Mouse (Mus musculus) ES-Bruce4 (cell line): ENCODE measurements around the gene Lrrc36. TPM values are rescaled to one million over a fixed set of nuclear protein-coding genes. Genes with fewer than 3 reads are reported as not detected.

Experiments
- H3K27ac ChIP-seq: 2 replicates; pipeline ENCODE4 v1.5.1; 2012; ENCODE audit warnings: low read length, inconsistent platforms; ENCODE audit not compliant: insufficient read depth
- H3K27me3 ChIP-seq: 2 replicates; pipeline ENCODE4 v1.6.1; 2012; ENCODE audit warnings: mild to moderate bottlenecking, low read length, inconsistent platforms; ENCODE audit not compliant: control insufficient read depth, poor library complexity, insufficient read depth, severe bottlenecking
- H3K36me3 ChIP-seq: 2 replicates; pipeline ENCODE4 v1.6.1; 2012; ENCODE audit warnings: inconsistent platforms, mild to moderate bottlenecking, low read length, moderate library complexity; ENCODE audit not compliant: control insufficient read depth, poor library complexity, insufficient read depth, severe bottlenecking
- H3K4me1 ChIP-seq: one replicate; pipeline ENCODE4 v1.8.1; 2011; ENCODE audit warnings: low read length; ENCODE audit not compliant: control insufficient read depth, insufficient read depth
- H3K4me3 ChIP-seq: 2 replicates; pipeline ENCODE4 v1.5.1; 2011; ENCODE audit warnings: low read depth, mild to moderate bottlenecking, low read length
- H3K9ac ChIP-seq: 2 replicates; pipeline ENCODE4 v1.6.1; 2012; ENCODE audit warnings: low read depth, mild to moderate bottlenecking, inconsistent platforms; ENCODE audit not compliant: poor library complexity, severe bottlenecking
- H3K9me3 ChIP-seq: replicated peaks from 2 replicates; pipeline ENCODE4 v1.6.1; 2012; ENCODE audit warnings: mild to moderate bottlenecking, low read length, inconsistent platforms; ENCODE audit not compliant: control insufficient read depth, poor library complexity, insufficient read depth, severe bottlenecking
- CTCF ChIP-seq: IDR thresholded peaks from one replicate; pipeline ENCODE4 v1.8.1; 2011; ENCODE audit warnings: low read depth, low read length
- EP300 ChIP-seq: IDR thresholded peaks from 2 replicates; pipeline ENCODE4 v1.6.1; 2011; ENCODE audit warnings: low read depth, low read length; ENCODE audit not compliant: insufficient read depth
- POLR2A ChIP-seq: IDR thresholded peaks from one replicate; pipeline ENCODE4 v1.8.1; 2011; ENCODE audit warnings: low read length; ENCODE audit not compliant: insufficient read depth
- polyA plus RNA-seq: library from polyadenylated mRNA; stranded (reverse); fragments of >200 nt; gene quantifications from 2 replicates; pipeline ENCODE4 v1.2.4, GENCODE M21; 2011; ENCODE audit warnings: low read depth; ENCODE audit not compliant: missing spikeins, insufficient read depth, insufficient read length

Lrrc36 gene
- polyA plus RNA-seq, 1 experiment: 1.3 TPM

GRCm38 (mm10) chr8:105484030-105484368 is 70.6 kb downstream of the Lrrc36 start:
- H3K36me3 ChIP-seq: no peaks in the 10 kb centered on the region
- no peak overlapping the region for H3K27ac ChIP-seq
- no peak for TF ChIP-seq CTCF
- TF ChIP-seq EP300: no peak
- no peak for TF ChIP-seq POLR2A
- H3K4me1 ChIP-seq: no peaks in the 10 kb centered on the region
- H3K9me3 ChIP-seq: no peaks in the 10 kb centered on the region
- no peaks in the 10 kb centered on the region for H3K27me3 ChIP-seq
- H3K4me3 ChIP-seq: no peak overlapping the region
- H3K9ac ChIP-seq: no peak overlapping the region

- H3K9me3 ChIP-seq: no peaks in the 10 kb centered on the region
- TF ChIP-seq CTCF (peak; percentile 78), EP300 (no peak)
- no peak overlapping the region for H3K4me3 ChIP-seq
- no peak overlapping the region for H3K27ac ChIP-seq
- H3K36me3 ChIP-seq: no peaks in the 10 kb centered on the region
- H3K4me1 ChIP-seq: no peaks in the 10 kb centered on the region
- H3K9ac ChIP-seq: no peak overlapping the region
- no peaks in the 10 kb centered on the region for H3K27me3 ChIP-seq
Observed at GRCm38 (mm10) chr8:105484392-105484791, 71.0 kb downstream of the Lrrc36 start.

GRCm38 (mm10) chr8:105488082-105488481 is 74.7 kb downstream of the Lrrc36 start:
- H3K36me3 ChIP-seq: no peaks in the 10 kb centered on the region
- no peak for TF ChIP-seq CTCF
- TF ChIP-seq EP300: no peak
- TF ChIP-seq POLR2A: no peak
- no peaks in the 10 kb centered on the region for H3K4me1 ChIP-seq
- no peaks in the 10 kb centered on the region for H3K27me3 ChIP-seq
- H3K9me3 ChIP-seq: no peaks in the 10 kb centered on the region
- H3K4me3 ChIP-seq: no peak overlapping the region
- H3K27ac ChIP-seq: no peak overlapping the region
- no peak overlapping the region for H3K9ac ChIP-seq

GRCm38 (mm10) chr8:105489281-105489680 is 75.9 kb downstream of the Lrrc36 start:
- H3K27ac ChIP-seq: no peak overlapping the region
- no peaks in the 10 kb centered on the region for H3K27me3 ChIP-seq
- no peak overlapping the region for H3K9ac ChIP-seq
- H3K4me3 ChIP-seq: no peak overlapping the region
- TF ChIP-seq CTCF (no peak), POLR2A (no peak), EP300 (no peak)
- H3K36me3 ChIP-seq: no peaks in the 10 kb centered on the region
- H3K9me3 ChIP-seq: no peaks in the 10 kb centered on the region
- no peaks in the 10 kb centered on the region for H3K4me1 ChIP-seq

GRCm38 (mm10) chr8:105493495-105493894 is 80.1 kb downstream of the Lrrc36 start:
- Histone ChIP-seq H3K36me3 (no peaks in the 10 kb centered on the region), H3K4me1 (peaks cover 1% of the 10 kb centered on the region), H3K9me3 (no peaks in the 10 kb centered on the region), H3K9ac (no peak overlapping the region), H3K4me3 (no peak overlapping the region), H3K27me3 (no peaks in the 10 kb centered on the region), H3K27ac (no peak overlapping the region)
- TF ChIP-seq CTCF: no peak
- no peak for TF ChIP-seq POLR2A
- no peak for TF ChIP-seq EP300

- TF ChIP-seq EP300: no peak
- no peak for TF ChIP-seq CTCF
- no peak for TF ChIP-seq POLR2A
- Histone ChIP-seq H3K9ac (no peak overlapping the region), H3K36me3 (no peaks in the 10 kb centered on the region), H3K27me3 (no peaks in the 10 kb centered on the region), H3K9me3 (no peaks in the 10 kb centered on the region), H3K4me1 (peaks cover 1% of the 10 kb centered on the region), H3K4me3 (no peak overlapping the region), H3K27ac (no peak overlapping the region)
Observed at GRCm38 (mm10) chr8:105494566-105494965, 81.2 kb downstream of the Lrrc36 start.
